Mouse (Mus musculus): ENCODE results near the gene Olfr1158.
"Not testable (repeated sequence)": the region's sequence is repeated elsewhere in the genome, so short reads cannot be mapped to it uniquely, and the experiment has no call there.

Gene Olfr1158

GRCm38 (mm10) chr2:87989813-87990212 is at the start of gene Olfr1158:
Gene Olfr1158, plus strand, starts transcription at chr2:87990113.
- DNase-seq (ENCODE audit: low read depth): no peak

- no peak for DNase-seq (ENCODE audit: low read depth)
These were observed 44.9 kb upstream of the Olfr1158 start, which contains the start of gene Olfr1155 for GRCm38 (mm10) chr2:87945037-87945436. Gene Olfr1155, minus strand, starts transcription at chr2:87945137.

DNA sequence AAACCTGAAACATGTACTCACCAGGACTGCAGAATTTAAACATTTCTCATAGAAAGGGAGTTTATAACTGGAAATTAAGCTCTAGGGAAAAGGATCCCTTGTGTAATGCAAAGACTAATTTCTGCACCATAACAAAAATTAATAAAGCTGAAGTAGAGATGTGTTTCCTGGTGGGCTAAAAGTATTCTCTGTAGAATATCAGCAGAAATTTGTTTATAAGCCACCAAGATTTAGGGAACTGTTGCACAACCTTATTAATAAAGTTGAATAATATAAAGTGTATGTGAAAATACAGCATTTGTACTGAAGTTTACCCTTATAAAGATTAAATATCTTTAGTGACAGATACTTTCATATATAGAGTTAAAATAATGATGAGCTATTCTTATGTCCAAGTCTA is 36.9 kb upstream of the Olfr1158 start, which contains the start of gene Olfr1156:
Olfr1156 (minus strand) TSS at position 101 of the 400 bp plus-strand sequence.
- DNase-seq (ENCODE audit: low read depth): no peak

DNA sequence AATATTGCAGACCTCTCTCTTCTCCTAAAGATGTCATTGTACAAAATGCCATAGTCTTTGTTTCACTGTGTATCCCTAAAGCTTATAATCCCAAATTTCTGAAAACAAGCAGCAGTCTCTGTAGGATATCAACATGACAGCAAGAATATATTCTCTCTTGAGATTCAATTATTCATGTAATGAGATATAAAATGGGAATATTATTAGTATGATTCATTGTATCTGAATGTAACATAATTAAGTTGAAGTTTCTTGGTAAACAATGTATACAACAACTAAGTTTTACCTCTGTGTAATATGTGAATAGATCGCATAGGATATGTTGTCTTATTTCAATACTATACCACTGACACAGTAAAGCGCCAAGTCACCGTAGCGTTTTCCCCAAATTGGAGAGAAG is 21.7 kb upstream of the Olfr1158 start, which contains the start of gene Olfr1157:
Olfr1157 (minus strand) TSS at position 101 of the 400 bp plus-strand sequence.
- DNase-seq (ENCODE audit: low read depth): no peak

DNA sequence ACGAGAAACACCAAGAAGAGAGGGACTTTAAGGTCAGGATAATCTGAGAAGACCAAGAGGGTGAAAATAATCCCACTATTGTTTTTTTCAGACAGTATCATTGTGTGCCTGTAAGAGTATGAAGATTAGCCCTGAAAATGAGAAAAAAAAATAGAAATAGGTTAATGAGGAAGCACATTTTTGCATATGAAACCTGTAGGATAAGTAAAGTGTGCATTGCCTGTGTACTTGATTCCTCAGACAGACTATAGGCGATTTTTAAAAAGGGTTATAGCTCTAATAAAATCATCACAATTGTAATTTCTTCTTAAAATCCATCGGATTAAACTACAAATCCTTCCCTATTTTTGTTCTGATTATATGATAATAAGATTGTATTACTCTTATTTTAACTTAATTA is 15.3 kb upstream of the Olfr1158 start, which contains the start of gene Olfr74:
Olfr74 (minus strand) TSS at position 101 of the 400 bp plus-strand sequence.
- DNase-seq (ENCODE audit: low read depth): no peak

- no peak for DNase-seq (ENCODE audit: low read depth)
These were observed 17.8 kb downstream of the Olfr1158 start, which contains the start of gene Olfr1160 for GRCm38 (mm10) chr2:88007515-88008318. Gene Olfr1160, minus strand, starts transcription at chr2:88008268.

- not testable (repeated sequence) for DNase-seq (ENCODE audit: low read depth)
These were observed 32.6 kb downstream of the Olfr1158 start, which contains the start of gene Olfr1161 for GRCm38 (mm10) chr2:88022474-88022873. Gene Olfr1161, plus strand, starts transcription at chr2:88022774.

GRCm38 (mm10) chr2:88037599-88037998 is 47.7 kb downstream of the Olfr1158 start, which contains the start of gene Olfr73:
Gene Olfr73, minus strand, starts transcription at chr2:88037699.
- no peak for DNase-seq (ENCODE audit: low read depth)

Data from fibroblast of lung, adult 2 months (primary cell).